Mouse (Mus musculus) lung, adult 2 months (tissue): Measurements from ENCODE around the gene Cmtm1.
"Not testable (repeated sequence)": the region's sequence is repeated elsewhere in the genome, so short reads cannot be mapped to it uniquely, and the experiment has no call there.

ENCODE experiments used
- CTCF ChIP-seq: fragments of 200-500 bp; IDR thresholded peaks from 2 replicates; pipeline ENCODE4 v1.5.1; 2011; ENCODE audit warnings: mild to moderate bottlenecking, low read length, control low read depth; ENCODE audit not compliant: insufficient read depth
- POLR2A ChIP-seq: fragments of 200-500 bp; IDR thresholded peaks from 2 replicates; pipeline ENCODE4 v1.6.1; 2011; ENCODE audit warnings: low read depth, mild to moderate bottlenecking, control low read depth, low read length, borderline replicate concordance; ENCODE audit errors: extremely low read depth

GRCm38 (mm10) chr8:104309441-104310155 lies at the start of gene Cmtm1, which contains the start of gene Gm45711:
- not testable (repeated sequence) for TF ChIP-seq CTCF, POLR2A
